Comparison of ENCODE assay signal across 9 mouse cellular contexts in genomic region chr6:125361467-125362291, GRCm38 (mm10). TPM values are rescaled to one million over a fixed set of nuclear protein-coding genes. Genes with fewer than 3 reads are reported as not detected.
DNase-seq lines count a peak whose midpoint lies in the region; ATAC-seq and TF ChIP-seq lines count a peak whose summit lies in the region.
"Had no signal": no experiment of that assay in that cellular context is flagged by ENCODE, and none has a peak within 500 bp of the region (broad histone marks: within the 10 kb centered on the region; RNA-seq: fewer than 3 reads in every experiment).

No protein-coding gene starts in this region.

- peak; percentile 57 for TF ChIP-seq CTCF in lung, adult 2 months (IDR thresholded peaks at IDR 0.05; ENCODE audit: insufficient read depth, low read length)

- WGBS in heart, embryonic 10.5 days = 37% methylated on average over 38 of the region's 38 CpGs
- WGBS in embryonic facial prominence, embryonic 12.5 days = 41% methylated on average over 38 of the region's 38 CpGs
- WGBS in hindbrain, embryonic 16.5 days = 15% methylated on average over 37 of the region's 38 CpGs
- 51% methylated on average over 38 of the region's 38 CpGs for WGBS in lung, adult 2 months

- no peaks in the 10 kb centered on the region for H3K9me3 ChIP-seq in heart, embryonic 10.5 days
- no peaks in the 10 kb centered on the region for H3K9me3 ChIP-seq in embryonic facial prominence, embryonic 12.5 days
- H3K9me3 ChIP-seq in hindbrain, embryonic 16.5 days (ENCODE audit: control insufficient read depth, low read length) = no peaks in the 10 kb centered on the region
- H3K9me3 ChIP-seq: heart, embryonic 13.5 days had no signal

- no peak for ATAC-seq in embryonic facial prominence, embryonic 12.5 days (ENCODE audit: insufficient number of reproducible peaks, insufficient read depth, low FRiP score, low TSS enrichment)
- peak; percentile 69 for ATAC-seq in hindbrain, embryonic 16.5 days
- no peak for ATAC-seq in megakaryocyte-erythroid progenitor cell, adult 5-6 weeks (replicated peaks; ENCODE audit: low FRiP score, low TSS enrichment, poor library complexity, severe bottlenecking)

- H3K27me3 ChIP-seq in heart, embryonic 10.5 days (ENCODE audit: insufficient read depth, poor library complexity, severe bottlenecking) = peaks cover 62% of the 10 kb centered on the region
- peaks cover 29% of the 10 kb centered on the region; the same call in 1 of the 2 replicates for H3K27me3 ChIP-seq in embryonic facial prominence, embryonic 12.5 days
- H3K27me3 ChIP-seq in hindbrain, embryonic 16.5 days (replicated peaks; ENCODE audit: control insufficient read depth, insufficient read depth, low read length) = peaks cover 23% of the 10 kb centered on the region

- no peak overlapping the region for H3K9ac ChIP-seq in embryonic facial prominence, embryonic 12.5 days
- peak overlapping the region; percentile 62 for H3K9ac ChIP-seq in hindbrain, embryonic 16.5 days (ENCODE audit: low read depth, low read length)
- H3K9ac ChIP-seq: heart, embryonic 13.5 days had no signal

- 0 out of 2 replicates have a peak overlapping the region, but pooled peaks have one; percentile 28 for H3K4me3 ChIP-seq in heart, embryonic 10.5 days
- H3K4me3 ChIP-seq in embryonic facial prominence, embryonic 12.5 days = no peak overlapping the region
- peak overlapping the region; percentile 38 for H3K4me3 ChIP-seq in hindbrain, embryonic 16.5 days (ENCODE audit: low read length)
- no peak overlapping the region for H3K4me3 ChIP-seq in lung, adult 2 months (replicated peaks; ENCODE audit: extremely low read depth, low read depth, low read length)
- H3K4me3 ChIP-seq: heart, embryonic 13.5 days had no signal

- no peak overlapping the region for H3K27ac ChIP-seq in heart, embryonic 10.5 days
- H3K27ac ChIP-seq in embryonic facial prominence, embryonic 12.5 days = no peak overlapping the region
- H3K27ac ChIP-seq in hindbrain, embryonic 16.5 days (ENCODE audit: low read depth, low read length) = no peak overlapping the region
- H3K27ac ChIP-seq: heart, embryonic 13.5 days had no signal

- peaks cover 54% of the 10 kb centered on the region for H3K36me3 ChIP-seq in heart, embryonic 10.5 days
- peaks cover 51% of the 10 kb centered on the region for H3K36me3 ChIP-seq in embryonic facial prominence, embryonic 12.5 days
- no peaks in the 10 kb centered on the region for H3K36me3 ChIP-seq in hindbrain, embryonic 16.5 days (ENCODE audit: control insufficient read depth, insufficient read depth, low read length)

- no peak for DNase-seq in heart, embryonic 10.5 days (ENCODE audit: low spot score)
- DNase-seq in heart, adult 8-10 months (ENCODE audit: low spot score) = no peak
- DNase-seq in ES-CJ7 (ENCODE audit: low read depth, low spot score) = peak; percentile 71
- no peak for DNase-seq in lung, adult 2 months
- DNase-seq in right cerebral cortex, postnatal 14 days = peak; percentile 73

- no peak for TF ChIP-seq POLR2A in lung, adult 2 months (IDR thresholded peaks at IDR 0.05; ENCODE audit: borderline replicate concordance, extremely low read depth, low read depth, low read length)

- 0 out of 2 replicates have a peak overlapping the region, but pooled peaks have one; percentile 1 for H3K4me2 ChIP-seq in embryonic facial prominence, embryonic 12.5 days (replicated peaks)
- H3K4me2 ChIP-seq in hindbrain, embryonic 16.5 days (ENCODE audit: low read length) = peak overlapping the region; percentile 71
- H3K4me2 ChIP-seq: heart, embryonic 13.5 days had no signal

- peaks cover 44% of the 10 kb centered on the region for H3K4me1 ChIP-seq in heart, embryonic 10.5 days
- H3K4me1 ChIP-seq in embryonic facial prominence, embryonic 12.5 days = peaks cover 25% of the 10 kb centered on the region
- H3K4me1 ChIP-seq in hindbrain, embryonic 16.5 days (ENCODE audit: control insufficient read depth, insufficient read depth, low read depth, low read length) = peaks cover 18% of the 10 kb centered on the region
- H3K4me1 ChIP-seq in lung, adult 2 months (ENCODE audit: control insufficient read depth, insufficient read depth, low read length) = peaks cover 3% of the 10 kb centered on the region; the same call in 1 of the 2 replicates

RNA-seq across cellular contexts. Expression of gene Tnfrsf1a, which starts 12.5 kb away (rescaled TPM):
- polyA plus RNA-seq in heart, embryonic 10.5 days (2016; fragmentation: Nextera tagmentation; extraction: Ambion mirVana) = 33.6 and 35.3 TPM in 2 replicates
- 10 to 100 TPM; 50.4 to 54.8 (median 52.8) TPM for total RNA-seq in heart, adult 8-10 months (2022)
- 49.4 and 51.9 TPM in 2 replicates for polyA plus RNA-seq in embryonic facial prominence, embryonic 12.5 days (2016; fragmentation: Nextera tagmentation; extraction: Ambion mirVana)
- polyA plus RNA-seq in hindbrain, embryonic 16.5 days (2015; fragmentation: Nextera tagmentation; extraction: Ambion mirVana) = 15.1 and 18.3 TPM in 2 replicates
- polyA plus RNA-seq in lung, adult 2 months (2012; rRNA removed) = 186 and 200 TPM in 2 replicates
- 8.6 and 9.5 TPM in 2 replicates for total RNA-seq in megakaryocyte-erythroid progenitor cell, adult 5-6 weeks (2014; fragmentation: Nextera tagmentation)
- 4.7 and 6.3 TPM in 2 replicates for total RNA-seq in megakaryocyte-erythroid progenitor cell, adult 5-6 weeks (2017)

RNA-seq across cellular contexts. Expression of gene Plekhg6, which starts 18.9 kb away (rescaled TPM):
- polyA plus RNA-seq in heart, embryonic 10.5 days (2016; fragmentation: Nextera tagmentation; extraction: Ambion mirVana) = 0.20 TPM in 1 of 2 replicates, not detected in the other
- under 1 TPM in 2 of 4 experiments, not detected in 2; 0.06 to 0.09 TPM for total RNA-seq in heart, adult 8-10 months (2022)
- polyA plus RNA-seq in embryonic facial prominence, embryonic 12.5 days (2016; fragmentation: Nextera tagmentation; extraction: Ambion mirVana) = 0.34 and 0.47 TPM in 2 replicates
- 0.30 and 0.41 TPM in 2 replicates for polyA plus RNA-seq in hindbrain, embryonic 16.5 days (2015; fragmentation: Nextera tagmentation; extraction: Ambion mirVana)
- polyA plus RNA-seq in lung, adult 2 months (2012; rRNA removed) = 1.3 and 2.6 TPM in 2 replicates
- total RNA-seq in megakaryocyte-erythroid progenitor cell, adult 5-6 weeks (2014; fragmentation: Nextera tagmentation) = not detected in 2 replicates
- not detected in 2 replicates for total RNA-seq in megakaryocyte-erythroid progenitor cell, adult 5-6 weeks (2017)

RNA-seq across cellular contexts. Expression of gene Scnn1a, which starts 41.2 kb away (rescaled TPM):
- 0.65 and 0.98 TPM in 2 replicates for polyA plus RNA-seq in heart, embryonic 10.5 days (2016; fragmentation: Nextera tagmentation; extraction: Ambion mirVana)
- total RNA-seq in heart, adult 8-10 months (2022) = under 1 TPM; 0.46 to 0.80 (median 0.58) TPM
- 0.52 and 1.1 TPM in 2 replicates for polyA plus RNA-seq in embryonic facial prominence, embryonic 12.5 days (2016; fragmentation: Nextera tagmentation; extraction: Ambion mirVana)
- polyA plus RNA-seq in hindbrain, embryonic 16.5 days (2015; fragmentation: Nextera tagmentation; extraction: Ambion mirVana) = 0.69 and 0.70 TPM in 2 replicates
- polyA plus RNA-seq in lung, adult 2 months (2012; rRNA removed) = 245 and 249 TPM in 2 replicates
- 1.4 TPM in 1 of 2 replicates, not detected in the other for total RNA-seq in megakaryocyte-erythroid progenitor cell, adult 5-6 weeks (2014; fragmentation: Nextera tagmentation)
- total RNA-seq in megakaryocyte-erythroid progenitor cell, adult 5-6 weeks (2017) = not detected in 2 replicates

RNA-seq across cellular contexts. Expression of gene Ltbr, which starts 48.0 kb away (rescaled TPM):
- polyA plus RNA-seq in heart, embryonic 10.5 days (2016; fragmentation: Nextera tagmentation; extraction: Ambion mirVana) = 37.8 and 40.4 TPM in 2 replicates
- total RNA-seq in heart, adult 8-10 months (2022) = 10 to 100 TPM; 24.4 to 26.2 (median 25.5) TPM
- 27.2 and 28.2 TPM in 2 replicates for polyA plus RNA-seq in embryonic facial prominence, embryonic 12.5 days (2016; fragmentation: Nextera tagmentation; extraction: Ambion mirVana)
- 16.4 and 18.7 TPM in 2 replicates for polyA plus RNA-seq in hindbrain, embryonic 16.5 days (2015; fragmentation: Nextera tagmentation; extraction: Ambion mirVana)
- polyA plus RNA-seq in lung, adult 2 months (2012; rRNA removed) = 107 and 116 TPM in 2 replicates
- 5.2 and 8.8 TPM in 2 replicates for total RNA-seq in megakaryocyte-erythroid progenitor cell, adult 5-6 weeks (2014; fragmentation: Nextera tagmentation)
- total RNA-seq in megakaryocyte-erythroid progenitor cell, adult 5-6 weeks (2017) = 6.0 and 7.8 TPM in 2 replicates

Comparison
In these comparisons a context has a peak if more than half of its experiments do, and no peak if none do; other contexts are left out.
1. DNase-seq: peak in ES-CJ7 (single experiment) and right cerebral cortex, postnatal 14 days (single experiment); none in heart, embryonic 10.5 days (single experiment), heart, adult 8-10 months (single experiment) and lung, adult 2 months (single experiment).
2. H3K4me3 ChIP-seq: peak in heart, embryonic 10.5 days (single experiment) and hindbrain, embryonic 16.5 days (single experiment); none in embryonic facial prominence, embryonic 12.5 days (single experiment) and lung, adult 2 months (single experiment).
3. RNA of gene Scnn1a, which starts 41.2 kb away (polyA plus RNA-seq): 245 to 249 TPM in lung, adult 2 months; 0.52 to 1.1 TPM in embryonic facial prominence, embryonic 12.5 days, 0.65 to 0.98 TPM in heart, embryonic 10.5 days and 0.69 to 0.70 TPM in hindbrain, embryonic 16.5 days; every median in the first group is over 100 times any median in the second.